Mouse (Mus musculus): ENCODE data around the gene Cep295nl. TPM values are rescaled to one million over a fixed set of nuclear protein-coding genes. Genes with fewer than 3 reads are reported as not detected.

The Cep295nl gene
- polyA plus RNA-seq, 1 experiment = 0.60 TPM

DNA sequence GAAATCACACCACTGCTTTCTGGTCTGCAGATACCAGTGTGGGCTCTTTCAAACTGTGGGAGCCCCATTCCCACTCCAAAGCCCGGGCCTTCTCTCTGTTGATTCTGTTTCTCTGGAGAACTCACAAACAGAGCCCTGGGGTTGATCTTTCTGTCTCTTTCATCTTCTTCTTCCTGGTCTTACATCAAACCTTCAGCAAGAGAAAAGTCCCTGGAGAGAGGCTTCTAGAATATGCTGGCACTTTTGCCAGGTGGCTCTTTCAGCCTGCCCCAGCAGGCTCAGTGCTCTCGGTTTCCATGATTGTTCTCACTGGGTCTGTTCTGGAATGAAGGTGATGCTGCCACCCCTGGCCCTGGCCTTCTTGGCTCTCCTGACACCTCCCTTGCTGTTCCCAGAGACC lies 1.3 kb upstream of the Cep295nl start:
- H3ac ChIP-seq (ENCODE audit: control insufficient read depth, insufficient read length) = no peak overlapping the region
- no peak overlapping the region for H3K4me2 ChIP-seq (ENCODE audit: low read depth)
- peaks cover 99% of the 10 kb centered on the region for H3K79me2 ChIP-seq (ENCODE audit: control insufficient read depth, insufficient read depth)
- no peaks in the 10 kb centered on the region for H3K27me3 ChIP-seq (ENCODE audit: control insufficient read depth, insufficient read depth, insufficient read length)
- TF ChIP-seq TCF3 (IDR thresholded peaks at IDR 0.05; ENCODE audit: insufficient read length, low read depth) (no peak), POLR2AphosphoS2 (IDR thresholded peaks at IDR 0.05; ENCODE audit: insufficient read length, low read depth) (no peak), SRF (IDR thresholded peaks at IDR 0.05; ENCODE audit: control insufficient read depth, insufficient read length, low read depth) (no peak), TCF12 (IDR thresholded peaks at IDR 0.05; ENCODE audit: insufficient read depth, poor library complexity, severe bottlenecking) (no peak), POLR2A (IDR thresholded peaks at IDR 0.05; ENCODE audit: insufficient read length, low read depth) (no peak), MYOD1 (IDR thresholded peaks at IDR 0.05; ENCODE audit: control insufficient read depth in 1 of 3, insufficient read length in 2 of 3, low read depth in 2 of 3) (no peak), CEBPB (IDR thresholded peaks at IDR 0.05; ENCODE audit: insufficient read depth, poor library complexity, severe bottlenecking) (no peak), MYOG (IDR thresholded peaks at IDR 0.05; ENCODE audit: control insufficient read depth in 1 of 3, insufficient read depth in 1 of 3, insufficient read length in 2 of 3, low read depth in 2 of 3) (no peak), USF1 (IDR thresholded peaks at IDR 0.05; ENCODE audit: low read depth) (no peak), MAX (IDR thresholded peaks at IDR 0.05; ENCODE audit: low read depth) (no peak)
- no peaks in the 10 kb centered on the region for H3K36me3 ChIP-seq (ENCODE audit: control insufficient read depth, insufficient read depth)
- no peak overlapping the region for H3K4me3 ChIP-seq

- peaks cover 85% of the 10 kb centered on the region for H3K79me2 ChIP-seq (ENCODE audit: control insufficient read depth, insufficient read depth)
- H3K36me3 ChIP-seq (ENCODE audit: control insufficient read depth, insufficient read depth) = peaks cover 3% of the 10 kb centered on the region
- no peak overlapping the region for H3K4me3 ChIP-seq
- H3K4me2 ChIP-seq (ENCODE audit: low read depth) = peak overlapping the region; percentile 74
- TF ChIP-seq TCF3 (IDR thresholded peaks at IDR 0.05; ENCODE audit: insufficient read length, low read depth) = no peak
- TF ChIP-seq MAX (IDR thresholded peaks at IDR 0.05; ENCODE audit: low read depth) = no peak
- TF ChIP-seq CEBPB (IDR thresholded peaks at IDR 0.05; ENCODE audit: insufficient read depth, poor library complexity, severe bottlenecking) = no peak
- no peak for TF ChIP-seq E2F4 (IDR thresholded peaks at IDR 0.05; ENCODE audit: insufficient read depth)
- TF ChIP-seq MYOD1 (IDR thresholded peaks at IDR 0.05; ENCODE audit: control insufficient read depth in 1 of 3, insufficient read length in 2 of 3, low read depth in 2 of 3) = peak in 1 of 3 experiments; percentile 41
- no peak for TF ChIP-seq POLR2A (IDR thresholded peaks at IDR 0.05; ENCODE audit: insufficient read length, low read depth)
- peak; percentile 17 for TF ChIP-seq TCF12 (IDR thresholded peaks at IDR 0.05; ENCODE audit: insufficient read depth, poor library complexity, severe bottlenecking)
- TF ChIP-seq MYOG (IDR thresholded peaks at IDR 0.05; ENCODE audit: control insufficient read depth in 1 of 3, insufficient read depth in 1 of 3, insufficient read length in 2 of 3, low read depth in 2 of 3) = peak in 2 of 3 experiments; percentile 40 to 54
- no peak for TF ChIP-seq USF1 (IDR thresholded peaks at IDR 0.05; ENCODE audit: low read depth)
- TF ChIP-seq REST (IDR thresholded peaks at IDR 0.05; ENCODE audit: insufficient read depth, insufficient read length) = no peak
- H3ac ChIP-seq (ENCODE audit: control insufficient read depth, insufficient read length) = no peak overlapping the region
- no peaks in the 10 kb centered on the region for H3K27me3 ChIP-seq (ENCODE audit: control insufficient read depth, insufficient read depth, insufficient read length)
These were observed 4.7 kb downstream of the Cep295nl start for GRCm38 (mm10) chr11:118337491-118338168.

DNA sequence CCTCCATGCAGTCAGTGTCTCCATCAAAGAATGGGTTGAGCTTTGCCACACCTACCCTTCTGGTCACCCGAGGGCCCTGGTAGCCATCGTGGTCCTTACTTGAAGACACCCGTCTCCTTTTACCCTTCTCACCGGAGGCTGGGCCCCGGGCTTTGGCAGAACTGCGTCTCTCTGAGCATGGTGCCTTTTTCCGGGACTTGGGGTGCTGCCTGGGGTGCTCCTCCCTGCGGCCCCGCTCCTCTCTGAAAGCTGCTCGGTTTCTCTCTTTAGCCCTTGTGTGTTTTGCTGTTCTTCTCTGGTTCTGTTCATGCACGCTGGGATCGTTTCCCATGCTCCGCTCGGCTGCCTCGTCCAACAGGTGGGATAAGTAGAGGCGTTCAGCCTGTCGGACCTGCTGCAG lies 8.9 kb downstream of the Cep295nl start:
- H3K4me2 ChIP-seq (ENCODE audit: low read depth) = no peak overlapping the region
- TF ChIP-seq REST (IDR thresholded peaks at IDR 0.05; ENCODE audit: insufficient read depth, insufficient read length) (no peak), TCF12 (IDR thresholded peaks at IDR 0.05; ENCODE audit: insufficient read depth, poor library complexity, severe bottlenecking) (no peak)
- no peak overlapping the region for H3ac ChIP-seq (ENCODE audit: control insufficient read depth, insufficient read length)
- H3K36me3 ChIP-seq (ENCODE audit: control insufficient read depth, insufficient read depth) = peaks cover 13% of the 10 kb centered on the region
- H3K4me3 ChIP-seq = no peak overlapping the region
- H3K79me2 ChIP-seq (ENCODE audit: control insufficient read depth, insufficient read depth) = peaks cover 65% of the 10 kb centered on the region
- H3K27me3 ChIP-seq (ENCODE audit: control insufficient read depth, insufficient read depth, insufficient read length) = no peaks in the 10 kb centered on the region

DNA sequence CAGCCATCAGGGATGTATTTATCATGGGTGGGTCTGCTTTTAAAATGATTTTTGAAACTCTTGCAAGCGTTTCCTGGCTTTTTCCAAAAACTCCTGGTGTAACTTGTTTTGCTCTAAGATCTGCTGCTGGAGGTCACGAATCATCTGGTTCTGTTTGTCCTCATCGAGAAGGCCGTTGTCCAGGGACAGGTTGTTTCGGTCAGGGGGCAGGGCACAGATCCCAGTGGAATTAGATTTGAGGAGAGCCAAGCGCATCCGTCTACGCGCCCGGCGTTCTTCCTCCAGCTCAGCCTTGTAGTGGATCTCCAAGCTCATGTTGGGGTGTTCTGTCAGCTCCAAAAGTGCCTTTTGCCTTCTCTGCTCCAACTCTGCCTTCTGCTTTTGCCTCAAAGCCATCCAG lies 9.9 kb downstream of the Cep295nl start:
- no peak overlapping the region for H3K4me2 ChIP-seq (ENCODE audit: low read depth)
- peaks cover 13% of the 10 kb centered on the region for H3K36me3 ChIP-seq (ENCODE audit: control insufficient read depth, insufficient read depth)
- no peak overlapping the region for H3ac ChIP-seq (ENCODE audit: control insufficient read depth, insufficient read length)
- peaks cover 59% of the 10 kb centered on the region for H3K79me2 ChIP-seq (ENCODE audit: control insufficient read depth, insufficient read depth)
- H3K27me3 ChIP-seq (ENCODE audit: control insufficient read depth, insufficient read depth, insufficient read length) = no peaks in the 10 kb centered on the region
- TF ChIP-seq REST (IDR thresholded peaks at IDR 0.05; ENCODE audit: insufficient read depth, insufficient read length) = no peak
- TF ChIP-seq TCF12 (IDR thresholded peaks at IDR 0.05; ENCODE audit: insufficient read depth, poor library complexity, severe bottlenecking) = no peak
- no peak for TF ChIP-seq TCF3 (IDR thresholded peaks at IDR 0.05; ENCODE audit: insufficient read length, low read depth)
- no peak for TF ChIP-seq MYOD1 (IDR thresholded peaks at IDR 0.05; ENCODE audit: control insufficient read depth in 1 of 3, insufficient read length in 2 of 3, low read depth in 2 of 3)
- no peak for TF ChIP-seq CEBPB (IDR thresholded peaks at IDR 0.05; ENCODE audit: insufficient read depth, poor library complexity, severe bottlenecking)
- TF ChIP-seq MAX (IDR thresholded peaks at IDR 0.05; ENCODE audit: low read depth) = no peak
- no peak for TF ChIP-seq MYOG (IDR thresholded peaks at IDR 0.05; ENCODE audit: control insufficient read depth in 1 of 3, insufficient read depth in 1 of 3, insufficient read length in 2 of 3, low read depth in 2 of 3)
- TF ChIP-seq POLR2AphosphoS2 (IDR thresholded peaks at IDR 0.05; ENCODE audit: insufficient read length, low read depth) = no peak
- TF ChIP-seq E2F4 (IDR thresholded peaks at IDR 0.05; ENCODE audit: insufficient read depth) = no peak
- no peak for TF ChIP-seq POLR2A (IDR thresholded peaks at IDR 0.05; ENCODE audit: insufficient read length, low read depth)
- TF ChIP-seq USF1 (IDR thresholded peaks at IDR 0.05; ENCODE audit: low read depth) = no peak
- TF ChIP-seq SRF (IDR thresholded peaks at IDR 0.05; ENCODE audit: control insufficient read depth, insufficient read length, low read depth) = no peak
- H3K4me3 ChIP-seq = no peak overlapping the region

- TF ChIP-seq POLR2AphosphoS2 (IDR thresholded peaks at IDR 0.05; ENCODE audit: insufficient read length, low read depth) = no peak
- TF ChIP-seq TCF3 (IDR thresholded peaks at IDR 0.05; ENCODE audit: insufficient read length, low read depth) = no peak
- TF ChIP-seq MAX (IDR thresholded peaks at IDR 0.05; ENCODE audit: low read depth) = no peak
- no peak for TF ChIP-seq REST (IDR thresholded peaks at IDR 0.05; ENCODE audit: insufficient read depth, insufficient read length)
- TF ChIP-seq MYOG (IDR thresholded peaks at IDR 0.05; ENCODE audit: control insufficient read depth in 1 of 3, insufficient read depth in 1 of 3, insufficient read length in 2 of 3, low read depth in 2 of 3) = no peak
- no peak for TF ChIP-seq SRF (IDR thresholded peaks at IDR 0.05; ENCODE audit: control insufficient read depth, insufficient read length, low read depth)
- no peak for TF ChIP-seq CEBPB (IDR thresholded peaks at IDR 0.05; ENCODE audit: insufficient read depth, poor library complexity, severe bottlenecking)
- TF ChIP-seq MYOD1 (IDR thresholded peaks at IDR 0.05; ENCODE audit: control insufficient read depth in 1 of 3, insufficient read length in 2 of 3, low read depth in 2 of 3) = no peak
- TF ChIP-seq POLR2A (IDR thresholded peaks at IDR 0.05; ENCODE audit: insufficient read length, low read depth) = no peak
- TF ChIP-seq E2F4 (IDR thresholded peaks at IDR 0.05; ENCODE audit: insufficient read depth) = no peak
- no peak for TF ChIP-seq USF1 (IDR thresholded peaks at IDR 0.05; ENCODE audit: low read depth)
- TF ChIP-seq TCF12 (IDR thresholded peaks at IDR 0.05; ENCODE audit: insufficient read depth, poor library complexity, severe bottlenecking) = no peak
- Histone ChIP-seq H3K79me2 (ENCODE audit: control insufficient read depth, insufficient read depth) (peaks cover 58% of the 10 kb centered on the region), H3K27me3 (ENCODE audit: control insufficient read depth, insufficient read depth, insufficient read length) (no peaks in the 10 kb centered on the region), H3K4me2 (ENCODE audit: low read depth) (no peak overlapping the region), H3ac (ENCODE audit: control insufficient read depth, insufficient read length) (no peak overlapping the region), H3K4me3 (no peak overlapping the region), H3K36me3 (ENCODE audit: control insufficient read depth, insufficient read depth) (peaks cover 13% of the 10 kb centered on the region)
These were observed 11.5 kb downstream of the Cep295nl start for GRCm38 (mm10) chr11:118330777-118331176.

Data from myocyte (in vitro differentiated cells).